Mouse (Mus musculus) cortical plate, adult 2 months (tissue): ENCODE results near the gene Tmem44.

Experiments
- CTCF ChIP-seq: fragments of 200-500 bp; IDR thresholded peaks from 2 replicates; pipeline ENCODE4 v1.5.1; 2011; ENCODE audit warnings: mild to moderate bottlenecking, control low read depth, low read length; ENCODE audit not compliant: insufficient read depth; ENCODE audit errors: extremely low read depth
- POLR2A ChIP-seq: fragments of 200-500 bp; IDR thresholded peaks from 2 replicates; pipeline ENCODE4 v1.6.1; 2011; ENCODE audit warnings: mild to moderate bottlenecking, low read length, control low read depth; ENCODE audit not compliant: insufficient read depth; ENCODE audit errors: extremely low read depth

- TF ChIP-seq CTCF, result peak; percentile 30; the same call in 1 of the 2 replicates
- TF ChIP-seq POLR2A, result no peak
Observed at GRCm38 (mm10) chr16:30549966-30550747, 485 bp downstream of the Tmem44 start.
